Mouse (Mus musculus) limb, embryonic 13.5 days (tissue): ENCODE data around the gene Mphosph9. TPM values are rescaled to one million over a fixed set of nuclear protein-coding genes. Genes with fewer than 3 reads are reported as not detected.
A peak's percentile ranks its signal among the peaks of the same experiment; 100 is the strongest.
"Not testable (repeated sequence)": the region's sequence is repeated elsewhere in the genome, so short reads cannot be mapped to it uniquely, and the experiment has no call there.

Source experiments
- ATAC-seq: fragments of 200-750 bp; cut with Nextera tagmentation; 2 replicates; pipeline ENCODE4 v1.8.0; 2017; ENCODE audit warnings: low read depth, moderate number of reproducible peaks, moderate TSS enrichment; ENCODE audit not compliant: low FRiP score
- H3K27ac ChIP-seq: fragments of 300-500 bp; sonication (generic); 2 replicates; pipeline ENCODE4 v1.5.1; 2015; ENCODE audit warnings: inconsistent platforms, mild to moderate bottlenecking, moderate library complexity
- H3K27me3 ChIP-seq: fragments of 300-500 bp; sonication (generic); 2 replicates; pipeline ENCODE4 v1.6.1; 2015; ENCODE audit warnings: mild to moderate bottlenecking, inconsistent platforms
- H3K36me3 ChIP-seq: fragments of 300-500 bp; sonication (generic); 2 replicates; pipeline ENCODE4 v1.6.1; 2015; ENCODE audit warnings: inconsistent platforms, mild to moderate bottlenecking, moderate library complexity
- H3K4me1 ChIP-seq: fragments of 300-500 bp; sonication (generic); 2 replicates; pipeline ENCODE4 v1.6.1; 2015; ENCODE audit warnings: inconsistent platforms
- H3K4me2 ChIP-seq: fragments of 300-500 bp; sonication (generic); replicated peaks from 2 replicates; pipeline ENCODE4 v1.6.1; 2015; ENCODE audit warnings: inconsistent platforms, mild to moderate bottlenecking, moderate library complexity
- H3K4me3 ChIP-seq: fragments of 300-500 bp; sonication (generic); 2 replicates; pipeline ENCODE4 v1.5.1; 2015; ENCODE audit warnings: moderate library complexity, mild to moderate bottlenecking, inconsistent platforms
- H3K9ac ChIP-seq: fragments of 300-500 bp; sonication (generic); 2 replicates; pipeline ENCODE4 v1.6.1; 2015; ENCODE audit warnings: mild to moderate bottlenecking, inconsistent platforms
- H3K9me3 ChIP-seq: fragments of 300-500 bp; sonication (generic); 2 replicates; pipeline ENCODE4 v1.6.1; 2016; ENCODE audit warnings: inconsistent platforms
- WGBS: fragments of 180-500 bp; shearing (Covaris S2); methylation state at CpG from one replicate; pipeline ENCODE4 v1.1.7; 2015; 5-methylcytosine and 5-hydroxymethylcytosine counted together
- polyA plus RNA-seq: library from polyadenylated mRNA; unstranded; fragments of >200 nt; fragmentation: Nextera tagmentation; extraction: Ambion mirVana; gene quantifications from 2 replicates; pipeline ENCODE4 v1.2.1, GENCODE M21; 2015

The Mphosph9 gene
- polyA plus RNA-seq, 1 experiment from 2014 or later = 13.2 TPM

DNA sequence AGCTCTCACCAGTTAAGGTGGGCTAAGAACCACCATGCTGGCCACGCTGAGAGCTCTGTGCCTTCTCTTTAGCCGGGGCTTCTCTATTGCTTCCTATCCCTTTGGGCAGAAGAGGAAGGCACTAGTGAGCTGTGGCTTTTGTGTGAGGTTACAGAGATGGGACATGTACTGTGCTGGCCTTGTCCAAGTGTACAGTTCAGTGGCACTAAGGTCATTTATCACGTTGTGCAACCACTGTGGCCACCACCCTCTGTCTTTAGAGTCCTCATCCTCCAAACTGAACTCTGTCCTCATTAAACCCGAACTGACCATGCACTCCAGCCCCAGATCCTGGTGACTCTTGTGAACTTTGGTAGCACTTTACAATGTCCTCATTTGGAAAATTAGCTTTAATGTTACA is 101.3 kb downstream of the Mphosph9 start:
- peaks cover 20% of the 10 kb centered on the region for H3K4me1 ChIP-seq
- WGBS = 82% methylated on average over 4 of the region's 4 CpGs
- H3K27me3 ChIP-seq = no peaks in the 10 kb centered on the region
- no peak overlapping the region for H3K9ac ChIP-seq
- H3K27ac ChIP-seq = no peak overlapping the region
- H3K36me3 ChIP-seq = no peaks in the 10 kb centered on the region
- H3K4me3 ChIP-seq = no peak overlapping the region
- no peaks in the 10 kb centered on the region for H3K9me3 ChIP-seq
- no peak for ATAC-seq
- H3K4me2 ChIP-seq = no peak overlapping the region

DNA sequence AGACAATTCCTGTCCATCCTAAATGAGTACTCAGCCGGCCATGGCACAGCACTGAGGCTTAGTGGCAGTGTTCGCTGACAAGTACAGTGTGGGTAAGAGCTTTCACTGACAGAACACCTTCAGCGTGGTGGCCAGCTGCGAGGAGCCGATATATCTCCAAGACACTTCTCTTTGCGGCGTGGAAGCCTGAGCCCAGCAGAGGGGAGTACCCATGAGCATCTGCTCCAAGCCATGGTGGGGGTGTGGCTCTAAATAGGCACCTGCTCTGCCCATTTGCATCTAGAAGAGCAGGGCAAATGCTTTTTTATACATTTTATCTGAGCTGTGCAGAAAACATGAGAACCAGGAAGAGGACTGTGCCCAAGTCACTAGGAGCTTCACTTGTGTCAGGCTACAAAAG is 101.9 kb downstream of the Mphosph9 start:
- Histone ChIP-seq H3K4me3 (no peak overlapping the region), H3K4me2 (no peak overlapping the region), H3K27me3 (no peaks in the 10 kb centered on the region), H3K27ac (no peak overlapping the region), H3K36me3 (no peaks in the 10 kb centered on the region), H3K9me3 (no peaks in the 10 kb centered on the region), H3K9ac (no peak overlapping the region), H3K4me1 (peaks cover 25% of the 10 kb centered on the region)
- WGBS = 88% methylated on average over 7 of the region's 7 CpGs
- ATAC-seq = no peak

DNA sequence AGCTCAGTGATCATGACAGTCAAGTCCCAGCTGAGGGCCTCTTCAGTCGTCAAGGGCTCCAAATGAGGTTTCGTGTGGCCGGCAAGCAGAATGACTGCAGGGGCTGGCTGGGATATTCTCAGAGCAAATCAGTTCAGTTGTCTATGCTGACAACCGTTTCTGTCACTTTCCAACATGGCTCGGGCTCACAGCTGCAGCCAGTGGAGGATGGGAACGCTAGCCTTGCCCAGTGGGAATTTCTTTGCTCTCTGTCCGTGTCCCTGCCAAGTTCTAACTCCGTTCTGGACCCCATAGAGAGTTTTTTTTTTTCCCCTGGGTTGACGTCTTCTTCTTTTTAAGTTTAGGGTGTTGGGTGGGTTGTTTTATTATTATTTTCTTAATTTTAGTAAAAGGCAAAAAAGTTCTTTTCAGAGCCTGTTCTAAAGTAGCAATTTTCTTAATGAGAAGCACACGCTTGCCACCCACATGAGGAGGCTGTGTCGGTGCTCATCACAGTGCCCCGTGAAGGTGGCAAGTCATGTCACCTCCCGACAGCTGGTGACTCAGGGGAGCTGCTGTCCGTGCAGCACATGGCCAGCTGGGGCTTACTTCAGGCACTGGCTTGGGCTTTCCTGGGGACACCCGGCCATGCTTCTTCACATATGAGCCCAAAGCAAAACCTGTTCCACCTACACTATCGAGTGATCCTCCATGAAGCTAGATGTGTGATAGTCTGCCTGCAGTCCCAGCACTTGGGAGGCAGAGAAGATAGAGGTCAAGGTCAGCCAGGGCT is 103.3 kb downstream of the Mphosph9 start:
- H3K4me3 ChIP-seq = no peak overlapping the region
- H3K4me1 ChIP-seq = peaks cover 28% of the 10 kb centered on the region
- WGBS = 54% methylated on average over 16 of the region's 16 CpGs
- H3K4me2 ChIP-seq = no peak overlapping the region
- no peaks in the 10 kb centered on the region for H3K9me3 ChIP-seq
- no peak for ATAC-seq
- H3K27ac ChIP-seq = no peak overlapping the region
- no peaks in the 10 kb centered on the region for H3K36me3 ChIP-seq
- no peak overlapping the region for H3K9ac ChIP-seq
- H3K27me3 ChIP-seq = no peaks in the 10 kb centered on the region

DNA sequence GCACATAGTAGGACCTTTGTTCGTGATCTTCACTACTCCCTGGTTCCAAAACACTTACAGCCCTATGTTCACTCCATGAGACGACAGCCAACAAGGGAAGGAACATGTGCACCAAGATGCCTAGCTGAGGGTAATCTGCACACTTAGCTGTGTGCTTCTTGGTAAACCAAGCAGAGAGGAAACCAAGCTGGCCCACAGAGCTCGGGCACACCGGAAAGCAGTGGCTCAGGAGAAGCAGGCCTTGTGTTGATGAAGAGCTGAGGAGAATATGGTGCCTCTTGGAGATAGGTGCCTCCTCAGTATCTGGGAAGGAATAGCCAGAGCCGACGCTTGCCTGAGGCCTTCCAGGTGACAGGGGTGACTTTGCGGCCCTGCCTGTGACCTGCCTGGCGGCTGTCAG is 104.2 kb downstream of the Mphosph9 start:
- no peak overlapping the region for H3K9ac ChIP-seq
- H3K4me2 ChIP-seq = no peak overlapping the region
- H3K27ac ChIP-seq = no peak overlapping the region
- peaks cover 36% of the 10 kb centered on the region for H3K4me1 ChIP-seq
- no peak for ATAC-seq
- H3K36me3 ChIP-seq = no peaks in the 10 kb centered on the region
- H3K9me3 ChIP-seq = no peaks in the 10 kb centered on the region
- H3K27me3 ChIP-seq = no peaks in the 10 kb centered on the region
- no peak overlapping the region for H3K4me3 ChIP-seq
- WGBS = 84% methylated on average over 8 of the region's 8 CpGs

GRCm38 (mm10) chr5:124222696-124223095 is 105.1 kb downstream of the Mphosph9 start:
- no peak for ATAC-seq
- Histone ChIP-seq H3K4me1 (peaks cover 44% of the 10 kb centered on the region), H3K36me3 (no peaks in the 10 kb centered on the region), H3K27me3 (no peaks in the 10 kb centered on the region), H3K27ac (no peak overlapping the region), H3K9me3 (no peaks in the 10 kb centered on the region), H3K4me2 (no peak overlapping the region), H3K4me3 (no peak overlapping the region), H3K9ac (no peak overlapping the region)
- 81% methylated on average over 11 of the region's 11 CpGs for WGBS

- Histone ChIP-seq H3K36me3 (no peaks in the 10 kb centered on the region), H3K4me1 (peaks cover 38% of the 10 kb centered on the region), H3K4me3 (no peak overlapping the region), H3K27me3 (no peaks in the 10 kb centered on the region), H3K4me2 (no peak overlapping the region), H3K27ac (no peak overlapping the region), H3K9me3 (no peaks in the 10 kb centered on the region), H3K9ac (peak overlapping the region; percentile 1; the same call in 1 of the 2 replicates)
- WGBS = 79% methylated on average over 7 of the region's 7 CpGs
- ATAC-seq = no peak
Measured at GRCm38 (mm10) chr5:124221736-124222040, 106.1 kb downstream of the Mphosph9 start.

DNA sequence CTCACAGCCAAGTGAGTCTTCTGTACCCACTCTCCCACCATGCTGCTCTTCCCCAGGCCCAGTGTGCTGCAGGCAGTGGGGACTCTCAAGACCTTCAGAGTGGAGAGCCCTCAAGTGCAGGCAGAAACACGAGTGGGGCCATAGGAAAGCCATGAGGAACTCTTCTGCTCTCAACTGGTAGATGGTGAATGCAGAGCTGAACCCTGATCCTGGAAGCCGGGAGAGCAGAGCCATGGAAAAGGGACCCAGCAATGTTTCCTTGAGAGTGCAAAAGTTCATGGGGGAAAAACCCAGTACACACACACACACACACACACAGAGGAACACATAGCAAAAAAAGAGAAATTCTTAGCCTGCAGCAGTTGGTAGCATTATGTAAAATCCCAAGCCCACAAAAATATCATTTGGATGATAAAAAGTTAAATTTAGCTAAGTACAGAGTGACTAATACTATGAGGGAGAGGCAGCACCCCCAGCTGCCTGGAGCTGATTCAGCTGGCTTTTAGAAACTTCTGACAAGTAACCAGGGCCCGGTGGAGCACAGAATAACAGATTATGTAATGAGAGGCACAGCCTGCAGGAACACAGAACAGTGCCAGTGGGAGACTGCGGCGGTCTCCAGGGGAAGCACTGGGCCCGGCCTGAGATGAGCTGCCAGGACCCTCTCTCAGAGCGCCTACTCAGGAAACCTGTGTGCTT is 106.6 kb downstream of the Mphosph9 start:
- no peaks in the 10 kb centered on the region for H3K9me3 ChIP-seq
- no peaks in the 10 kb centered on the region for H3K36me3 ChIP-seq
- no peak overlapping the region for H3K4me2 ChIP-seq
- H3K27ac ChIP-seq = no peak overlapping the region
- no peak for ATAC-seq
- peaks cover 37% of the 10 kb centered on the region for H3K4me1 ChIP-seq
- 68% methylated on average over 7 of the region's 7 CpGs for WGBS
- H3K9ac ChIP-seq = peak overlapping the region; percentile 1; the same call in 1 of the 2 replicates
- H3K27me3 ChIP-seq = no peaks in the 10 kb centered on the region
- H3K4me3 ChIP-seq = no peak overlapping the region

DNA sequence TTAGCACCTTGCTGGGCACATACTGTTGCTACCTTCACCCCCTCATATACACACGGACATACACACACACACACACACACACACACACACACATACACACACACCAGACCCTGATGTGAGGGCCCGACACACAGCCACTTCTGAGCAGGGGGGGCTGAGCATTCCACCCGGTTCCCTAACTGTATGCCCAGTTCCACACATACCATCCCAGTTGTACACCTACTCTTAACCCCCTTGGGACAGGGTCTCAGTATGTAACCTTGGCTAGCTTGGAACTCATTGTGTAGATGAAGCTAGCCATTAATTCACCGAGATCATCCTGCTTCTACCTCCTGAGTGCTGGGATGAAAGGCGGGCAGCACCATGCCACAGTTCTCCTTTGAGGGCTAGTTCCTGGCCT is 107.2 kb downstream of the Mphosph9 start:
- ATAC-seq = no peak
- no peaks in the 10 kb centered on the region for H3K27me3 ChIP-seq
- no peak overlapping the region for H3K9ac ChIP-seq
- H3K9me3 ChIP-seq = no peaks in the 10 kb centered on the region
- peaks cover 3% of the 10 kb centered on the region for H3K36me3 ChIP-seq
- H3K27ac ChIP-seq = no peak overlapping the region
- peaks cover 37% of the 10 kb centered on the region for H3K4me1 ChIP-seq
- WGBS = 93% methylated on average over 5 of the region's 5 CpGs
- H3K4me3 ChIP-seq = no peak overlapping the region
- H3K4me2 ChIP-seq = no peak overlapping the region

GRCm38 (mm10) chr5:124219431-124219830 is 108.3 kb downstream of the Mphosph9 start:
- 84% methylated on average over 10 of the region's 10 CpGs for WGBS
- peaks cover 41% of the 10 kb centered on the region for H3K4me1 ChIP-seq
- H3K27me3 ChIP-seq = no peaks in the 10 kb centered on the region
- no peak overlapping the region for H3K4me2 ChIP-seq
- peaks cover 9% of the 10 kb centered on the region for H3K36me3 ChIP-seq
- ATAC-seq = no peak
- H3K9ac ChIP-seq = no peak overlapping the region
- H3K27ac ChIP-seq = no peak overlapping the region
- H3K9me3 ChIP-seq = no peaks in the 10 kb centered on the region
- H3K4me3 ChIP-seq = no peak overlapping the region

- Histone ChIP-seq H3K27me3 (no peaks in the 10 kb centered on the region), H3K4me1 (peaks cover 41% of the 10 kb centered on the region), H3K9ac (no peak overlapping the region; the same call in 1 of the 2 replicates), H3K4me2 (no peak overlapping the region), H3K36me3 (peaks cover 9% of the 10 kb centered on the region), H3K4me3 (no peak overlapping the region), H3K9me3 (no peaks in the 10 kb centered on the region), H3K27ac (no peak overlapping the region)
- no peak for ATAC-seq
- 45% methylated on average over 7 of the region's 7 CpGs for WGBS
Measured at GRCm38 (mm10) chr5:124218986-124219385, 108.8 kb downstream of the Mphosph9 start.

- H3K36me3 ChIP-seq = peaks cover 9% of the 10 kb centered on the region
- no peaks in the 10 kb centered on the region for H3K9me3 ChIP-seq
- H3K9ac ChIP-seq = no peak overlapping the region
- peaks cover 41% of the 10 kb centered on the region for H3K4me1 ChIP-seq
- H3K27me3 ChIP-seq = no peaks in the 10 kb centered on the region
- no peak overlapping the region for H3K27ac ChIP-seq
- H3K4me3 ChIP-seq = no peak overlapping the region
- WGBS = 49% methylated on average over 8 of the region's 8 CpGs
- H3K4me2 ChIP-seq = no peak overlapping the region
- no peak for ATAC-seq
Measured at GRCm38 (mm10) chr5:124217566-124218249, 110.1 kb downstream of the Mphosph9 start.

- not testable (repeated sequence) for H3K36me3 ChIP-seq, ATAC-seq, H3K9ac ChIP-seq, H3K4me2 ChIP-seq, H3K27me3 ChIP-seq, H3K9me3 ChIP-seq, H3K27ac ChIP-seq, H3K4me3 ChIP-seq
- WGBS = 81% methylated on average over 5 of the region's 5 CpGs
- peaks cover 36% of the 10 kb centered on the region for H3K4me1 ChIP-seq
Measured at GRCm38 (mm10) chr5:124217092-124217491, 110.7 kb downstream of the Mphosph9 start.
